Mouse (Mus musculus): ENCODE measurements around the gene Crtc1.

- TF ChIP-seq CTCF (IDR thresholded peaks at IDR 0.05; ENCODE audit: insufficient read depth, low read length) = no peak
- TF ChIP-seq POLR2A (IDR thresholded peaks at IDR 0.05; ENCODE audit: borderline replicate concordance, extremely low read depth, low read depth, low read length) = no peak
Measured at GRCm38 (mm10) chr8:70393087-70393486, 46.3 kb downstream of the Crtc1 start.
